Mouse (Mus musculus) skeletal muscle tissue, adult 2 months (tissue): ENCODE data around the gene Fam241a.

Source experiments
- DNase-seq: peaks from one replicate; pipeline ENCODE4 v3.0.0-alpha.2; 2012; ENCODE audit warnings: low read depth, low spot score

Gene Fam241a

GRCm38 (mm10) chr3:127895792-127896541 is at the start of gene Fam241a:
TSS of gene Fam241a (minus strand) at chr3:127896324.
- peak; percentile 63 for DNase-seq

GRCm38 (mm10) chr3:127932453-127932852 is 36.3 kb upstream of the Fam241a start:
- DNase-seq: no peak

DNA sequence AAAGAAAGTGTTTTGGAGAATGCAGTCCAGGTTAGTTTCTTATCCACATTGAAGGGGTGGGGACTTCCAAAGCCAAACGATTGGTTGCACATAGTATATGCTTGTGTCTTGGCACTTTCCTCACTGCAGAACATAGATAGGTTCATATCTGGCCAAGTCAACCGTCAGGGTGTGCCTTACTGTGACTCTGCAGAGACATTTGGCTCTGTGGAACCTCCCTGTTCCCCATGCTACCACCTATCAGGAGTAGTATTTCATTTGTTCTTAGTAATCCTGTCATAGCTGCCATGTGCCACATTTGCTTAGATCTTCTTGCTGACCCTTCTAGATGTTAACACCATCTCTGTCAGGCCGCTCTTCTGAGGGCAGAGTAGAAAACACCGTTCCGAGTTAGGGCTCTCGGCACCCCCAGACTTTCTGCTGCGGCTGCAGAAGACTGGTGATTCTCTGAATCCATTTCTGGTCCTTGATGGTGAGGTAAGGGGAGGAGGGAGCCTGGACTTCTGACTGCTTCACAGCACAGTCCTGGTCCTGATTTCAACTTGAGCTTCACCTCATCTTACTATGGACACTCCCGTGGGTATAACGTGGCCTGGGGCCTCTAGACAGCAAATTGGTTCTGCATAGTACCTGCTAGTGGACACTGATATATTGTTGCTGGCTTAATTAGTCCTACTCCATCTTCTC is 34.3 kb upstream of the Fam241a start:
- DNase-seq: peak; percentile 9

- no peak for DNase-seq
These were observed 33.8 kb upstream of the Fam241a start for GRCm38 (mm10) chr3:127929921-127930320.

DNA sequence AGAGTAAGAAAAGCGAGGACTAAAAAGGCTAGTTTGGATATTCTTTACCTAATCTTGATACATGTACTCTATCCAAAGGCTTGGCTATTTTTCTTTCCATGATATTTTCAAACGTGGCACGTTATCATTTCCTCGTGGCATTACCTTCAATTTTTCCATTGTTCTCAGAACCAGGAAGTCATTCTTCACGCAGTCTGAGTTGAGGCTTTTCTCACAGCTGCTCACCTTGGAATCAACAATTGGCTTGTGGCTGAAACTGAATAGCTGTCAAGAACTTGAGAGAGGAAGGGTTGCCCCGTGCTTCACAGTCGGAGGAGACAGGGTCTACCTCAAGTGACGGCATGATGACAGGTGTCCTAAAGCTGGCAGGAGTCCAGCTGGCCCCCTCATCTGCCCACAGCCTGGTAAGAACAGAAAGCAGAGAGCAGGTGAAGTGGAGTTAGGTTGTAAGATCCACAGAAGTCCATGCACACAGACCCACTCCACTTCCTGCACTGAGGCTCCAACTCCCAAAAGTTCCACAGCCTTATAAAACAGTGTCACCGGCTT is 30.6 kb upstream of the Fam241a start:
- no peak for DNase-seq

GRCm38 (mm10) chr3:127924464-127924863 is 28.3 kb upstream of the Fam241a start:
- DNase-seq: no peak

GRCm38 (mm10) chr3:127923183-127923582 is 27.1 kb upstream of the Fam241a start:
- DNase-seq: no peak

DNA sequence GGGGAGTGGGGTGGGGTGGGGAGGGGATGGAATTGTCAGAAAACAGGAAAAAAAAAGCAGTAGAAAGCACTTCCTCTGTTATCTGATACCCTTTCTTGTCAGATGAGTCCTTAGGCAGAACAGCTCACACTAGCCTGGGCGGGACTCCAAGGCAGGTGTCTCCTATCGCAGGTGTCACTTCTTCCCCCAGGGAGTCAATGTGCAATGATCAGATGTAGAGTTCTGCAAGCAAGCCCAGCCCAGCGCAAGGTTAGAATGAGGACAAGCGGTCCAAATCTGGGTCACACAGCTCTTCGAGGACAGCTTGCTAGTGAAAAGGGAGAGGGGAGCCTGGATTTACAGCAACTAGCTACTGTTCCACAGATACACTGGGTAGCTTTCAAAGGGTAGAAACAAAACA is 26.0 kb upstream of the Fam241a start:
- DNase-seq: no peak

DNA sequence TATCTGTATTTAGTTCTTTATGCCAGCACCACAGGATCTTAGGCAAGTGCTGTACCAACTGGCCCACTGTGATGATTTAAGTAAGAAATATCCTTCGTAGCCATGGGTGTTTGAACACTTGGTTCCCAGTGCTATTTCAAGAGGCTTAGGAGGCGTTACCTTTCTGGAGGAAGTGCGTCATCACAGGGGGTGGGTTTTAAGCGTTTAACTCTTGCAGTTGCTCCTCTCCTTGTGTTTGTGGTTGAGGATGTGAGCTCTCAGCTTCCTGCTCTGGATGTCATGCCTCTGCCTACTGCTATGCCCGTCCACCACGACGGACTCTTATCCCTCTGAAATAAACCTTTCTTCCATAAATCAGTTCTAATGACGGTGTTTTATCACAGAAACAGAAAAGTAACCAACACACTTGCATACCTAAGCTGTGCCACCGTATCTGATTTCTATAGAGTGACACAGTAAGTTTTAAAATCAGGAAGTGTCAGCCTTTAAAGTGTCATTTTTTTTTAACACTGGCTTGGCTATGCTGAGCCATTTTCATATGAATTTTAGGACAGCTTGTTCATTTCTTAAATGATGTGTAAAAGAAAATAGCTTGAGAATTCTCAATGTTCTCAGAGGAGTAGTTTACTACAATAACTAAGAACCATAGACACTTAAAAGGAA is 22.0 kb upstream of the Fam241a start:
- DNase-seq: no peak

- no peak for DNase-seq
These were observed 21.4 kb upstream of the Fam241a start for GRCm38 (mm10) chr3:127917549-127917948.

DNA sequence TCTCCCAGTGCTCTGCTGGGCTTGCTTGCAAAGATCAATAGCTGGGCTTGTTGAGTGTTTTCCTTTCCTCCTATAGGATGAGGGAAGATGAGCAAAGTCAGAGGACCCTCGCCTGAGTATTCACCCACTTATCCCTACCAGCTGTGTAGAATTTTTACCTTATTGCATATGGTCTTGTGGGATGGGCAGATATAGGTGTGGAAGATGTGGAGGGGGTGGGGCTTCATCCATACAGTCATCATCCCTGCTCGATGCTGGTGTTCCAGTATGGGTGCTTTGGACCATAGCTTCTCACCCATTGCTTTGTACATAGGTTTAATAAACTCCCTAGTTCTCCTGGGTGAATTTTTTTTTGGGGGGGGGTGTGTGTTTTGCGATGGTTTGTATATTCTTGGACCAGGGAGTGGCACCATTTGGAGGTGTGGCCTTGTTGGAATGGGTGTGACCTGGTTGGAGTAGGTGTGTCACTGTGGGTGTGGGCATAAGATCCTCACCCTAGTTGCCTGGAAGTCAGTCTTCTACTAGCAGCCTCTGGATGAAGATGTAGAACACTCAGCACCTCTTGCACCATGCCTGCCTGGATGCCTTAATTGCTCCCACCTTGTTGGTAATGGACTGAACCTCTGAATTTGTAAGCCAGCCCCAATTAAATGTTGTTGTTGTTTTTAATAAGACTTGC is 19.7 kb upstream of the Fam241a start:
- DNase-seq: no peak

DNA sequence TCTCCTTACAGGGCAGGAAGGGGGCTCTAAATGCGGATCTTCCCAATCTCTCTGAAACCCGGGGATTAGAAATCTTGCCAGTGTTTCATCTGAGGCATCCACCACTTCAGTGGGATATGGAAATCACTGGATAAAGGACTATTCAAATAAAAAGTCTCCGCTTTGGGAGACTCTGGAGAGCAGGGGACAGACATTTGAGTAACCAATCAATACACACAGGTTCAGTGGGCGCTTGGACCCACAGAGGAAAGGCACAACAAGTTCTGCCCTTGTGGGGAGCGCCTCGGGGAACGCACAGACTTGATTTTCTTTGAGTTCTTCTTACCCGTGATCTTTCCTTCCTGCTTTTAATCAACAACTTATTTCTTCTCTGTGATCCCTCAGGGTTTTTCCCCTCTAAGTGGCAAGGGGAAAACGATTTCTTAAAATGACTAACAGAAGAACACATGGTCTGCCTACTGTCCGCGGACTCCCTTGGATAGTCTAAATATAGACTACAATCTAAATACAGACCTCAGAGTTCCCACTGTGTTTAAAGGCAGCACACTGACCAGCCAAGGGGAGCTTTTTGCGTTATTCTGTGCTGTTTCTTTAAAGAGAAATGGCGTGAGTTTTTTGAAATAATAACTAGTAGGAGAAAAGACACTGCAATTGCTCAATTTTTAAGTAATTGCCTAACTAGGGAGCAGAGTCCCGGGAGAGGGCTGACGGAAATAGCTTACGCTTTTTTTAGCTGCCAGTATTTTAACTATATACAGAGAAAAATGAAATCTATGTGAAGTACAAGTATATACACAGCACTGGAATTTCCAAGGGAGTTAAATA is 18.0 kb upstream of the Fam241a start:
- no peak for DNase-seq

- DNase-seq: no peak
These were observed 13.8 kb upstream of the Fam241a start for GRCm38 (mm10) chr3:127909941-127910340.

DNA sequence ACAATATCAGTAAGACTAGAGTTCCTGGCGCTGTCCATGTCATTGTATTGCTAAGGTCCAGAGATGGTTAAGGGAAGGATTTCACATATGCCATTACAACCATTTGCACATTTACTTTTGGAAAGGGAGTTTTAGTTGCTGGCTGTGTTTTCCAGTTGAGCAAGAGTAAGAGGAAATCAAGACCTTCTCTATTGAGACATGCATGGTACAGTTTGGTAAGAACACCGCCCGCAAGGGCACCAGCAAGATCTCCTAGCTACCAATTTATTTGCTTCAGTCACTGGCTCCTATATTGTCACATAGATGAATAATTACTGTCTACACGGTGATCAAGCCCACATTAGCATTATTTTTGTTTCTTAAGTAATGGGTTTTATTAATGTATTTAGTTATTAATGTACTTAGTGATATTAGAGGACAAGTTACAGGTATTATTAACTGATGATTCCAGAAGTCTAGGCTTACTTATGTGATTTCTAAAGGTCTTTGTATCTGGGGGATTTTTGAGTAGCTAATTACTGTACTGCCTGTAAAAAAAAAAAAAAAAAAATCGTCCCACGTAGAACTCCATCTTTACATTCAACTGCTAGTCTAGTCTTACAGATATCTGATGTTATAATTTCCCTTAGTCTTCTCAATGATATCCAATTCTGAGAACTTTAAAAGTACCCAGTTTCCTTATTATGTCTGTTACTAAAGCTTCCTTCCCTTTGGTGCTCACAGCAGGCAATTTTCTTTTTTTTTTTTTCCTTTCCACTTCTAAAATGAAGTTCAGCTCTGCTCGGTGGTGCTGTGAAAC is 944 bp downstream of the Fam241a start:
- DNase-seq: no peak

GRCm38 (mm10) chr3:127893902-127894301 is 2.2 kb downstream of the Fam241a start:
- DNase-seq: no peak

- DNase-seq: no peak
These were observed 4.2 kb downstream of the Fam241a start for GRCm38 (mm10) chr3:127891906-127892305.

DNA sequence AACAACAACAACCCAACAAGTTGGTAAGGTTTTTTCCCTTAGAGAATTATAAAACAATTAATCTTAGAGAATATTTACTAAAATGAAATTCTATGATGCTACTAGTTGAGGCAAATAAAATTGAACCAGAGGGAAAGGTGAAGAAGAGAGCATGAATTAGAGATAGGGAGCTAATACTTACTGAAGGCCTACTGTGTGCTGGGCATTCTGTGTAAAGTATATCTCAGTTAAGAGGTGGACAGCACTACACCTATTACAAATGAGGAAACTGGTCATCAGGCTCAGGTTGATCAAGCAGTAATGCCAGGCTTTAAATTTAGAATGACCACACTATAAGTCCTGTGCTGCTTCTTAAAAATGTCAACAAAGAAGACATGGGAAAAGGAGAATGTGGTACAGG is 6.1 kb downstream of the Fam241a start:
- DNase-seq: no peak

DNA sequence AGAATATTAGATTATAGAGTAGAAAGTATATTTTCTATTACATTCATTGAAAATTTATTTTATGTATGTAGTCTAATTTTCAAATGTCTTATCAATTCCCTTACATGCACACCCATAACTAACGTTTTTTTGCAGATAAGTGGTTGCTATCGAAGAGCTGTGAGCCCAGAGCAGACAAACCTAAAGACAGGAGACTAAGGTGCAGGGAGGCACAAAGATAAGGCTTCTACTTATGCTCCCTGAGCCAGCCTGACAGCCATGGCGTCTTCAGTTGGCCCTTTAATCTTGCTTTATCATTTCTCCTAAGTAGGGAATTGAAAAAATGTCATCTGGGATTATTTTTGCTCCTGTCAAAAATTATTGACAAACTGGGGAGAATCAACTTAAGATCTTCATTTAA is 6.6 kb downstream of the Fam241a start:
- no peak for DNase-seq

DNA sequence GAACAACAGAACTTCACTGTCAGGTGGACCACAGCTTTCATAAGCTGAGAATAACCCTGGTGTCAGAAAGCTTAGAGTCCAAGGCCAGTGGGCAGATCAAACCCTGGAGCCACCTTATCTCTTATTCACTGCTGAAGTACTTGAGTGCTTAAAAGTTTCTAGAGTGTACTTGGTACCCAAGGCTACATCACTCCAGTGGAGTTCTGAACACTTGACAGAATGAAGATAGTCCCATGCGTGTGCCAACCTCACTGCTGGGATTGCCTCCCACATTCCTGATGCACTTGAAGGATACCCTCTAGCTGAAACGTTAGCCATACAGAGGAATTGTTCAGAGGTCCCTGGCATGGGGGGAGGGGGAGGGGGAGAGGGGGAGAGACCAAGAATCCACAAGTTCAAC is 14.4 kb downstream of the Fam241a start:
- no peak for DNase-seq

DNA sequence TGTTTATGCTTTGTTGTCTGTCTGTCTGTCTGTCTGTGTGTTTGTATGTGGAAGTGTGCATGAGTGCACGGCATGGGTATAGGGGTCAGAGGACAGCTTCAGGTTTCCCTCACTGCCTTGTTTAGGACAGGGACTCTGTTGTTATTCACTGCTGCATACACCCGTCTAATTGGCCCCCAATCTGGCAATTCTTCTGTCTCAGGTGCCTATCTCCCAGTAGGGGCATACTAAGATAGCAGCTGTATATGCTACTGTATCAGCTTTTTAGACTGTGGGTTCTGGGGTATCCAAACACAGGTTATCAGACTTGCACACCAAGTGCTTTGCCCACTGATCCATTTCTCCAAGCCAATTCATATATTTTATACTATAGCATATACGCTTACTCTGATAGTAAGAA is 16.2 kb downstream of the Fam241a start:
- DNase-seq: no peak
